Mouse (Mus musculus) T-helper 2 cell (primary cell): ENCODE data around the gene Nbea.

ENCODE experiments used
- in situ Hi-C: fragments of 300-600 bp; cut with MboI, MseI; formaldehyde crosslinking; loops from one replicate; pipeline ENCODE4 v1.15.1; 2025; ENCODE audit warnings: high pct_unique_total_duplicates

Nbea gene

GRCm38 (mm10) chr3:55785266-55785980 lies 398.1 kb downstream of the Nbea start:
- in situ Hi-C loops, result no loop called here

GRCm38 (mm10) chr3:55784101-55784500 lies 399.4 kb downstream of the Nbea start:
- in situ Hi-C loops, result no loop called here

GRCm38 (mm10) chr3:55783171-55784081 lies 400.1 kb downstream of the Nbea start:
- in situ Hi-C loops, result no loop called here

GRCm38 (mm10) chr3:55782771-55783170 lies 400.7 kb downstream of the Nbea start:
- in situ Hi-C loops, result no loop called here

GRCm38 (mm10) chr3:55782056-55782687 lies 401.3 kb downstream of the Nbea start, which contains the start of gene Mab21l1:
Gene Mab21l1, plus strand, starts transcription at chr3:55782510.
- in situ Hi-C loops, result no loop called here

GRCm38 (mm10) chr3:55781429-55782055 lies 402.0 kb downstream of the Nbea start:
- in situ Hi-C loops, result no loop called here

GRCm38 (mm10) chr3:55780120-55781070 lies 403.1 kb downstream of the Nbea start:
- in situ Hi-C loops, result no loop called here

GRCm38 (mm10) chr3:55778764-55779730 lies 404.5 kb downstream of the Nbea start:
- in situ Hi-C loops, result no loop called here

GRCm38 (mm10) chr3:55777501-55777900 lies 406.0 kb downstream of the Nbea start:
- in situ Hi-C loops, result no loop called here

GRCm38 (mm10) chr3:55775753-55776152 lies 407.7 kb downstream of the Nbea start:
- in situ Hi-C loops, result no loop called here

GRCm38 (mm10) chr3:55775245-55775644 lies 408.3 kb downstream of the Nbea start:
- in situ Hi-C loops, result no loop called here

GRCm38 (mm10) chr3:55774203-55774602 lies 409.3 kb downstream of the Nbea start:
- in situ Hi-C loops, result no loop called here

- in situ Hi-C loops, result no loop called here
These were observed 414.2 kb downstream of the Nbea start for GRCm38 (mm10) chr3:55769308-55769707.

- in situ Hi-C loops, result no loop called here
These were observed 414.8 kb downstream of the Nbea start for GRCm38 (mm10) chr3:55768654-55769053.

GRCm38 (mm10) chr3:55763591-55763990 lies 419.9 kb downstream of the Nbea start:
- in situ Hi-C loops, result no loop called here

- in situ Hi-C loops, result no loop called here
These were observed 425.2 kb downstream of the Nbea start for GRCm38 (mm10) chr3:55758297-55758696.

- in situ Hi-C loops, result no loop called here
These were observed 426.8 kb downstream of the Nbea start for GRCm38 (mm10) chr3:55756602-55757190.

GRCm38 (mm10) chr3:55755805-55756601 lies 427.5 kb downstream of the Nbea start:
- in situ Hi-C loops, result no loop called here
